Mouse (Mus musculus) spleen, adult 12 weeks (tissue): ENCODE results near the gene Pld5.

Source experiments
- DNase-seq: peaks from one replicate; pipeline ENCODE4 v3.0.0; 2022; ENCODE audit warnings: low spot score

The Pld5 gene

DNA sequence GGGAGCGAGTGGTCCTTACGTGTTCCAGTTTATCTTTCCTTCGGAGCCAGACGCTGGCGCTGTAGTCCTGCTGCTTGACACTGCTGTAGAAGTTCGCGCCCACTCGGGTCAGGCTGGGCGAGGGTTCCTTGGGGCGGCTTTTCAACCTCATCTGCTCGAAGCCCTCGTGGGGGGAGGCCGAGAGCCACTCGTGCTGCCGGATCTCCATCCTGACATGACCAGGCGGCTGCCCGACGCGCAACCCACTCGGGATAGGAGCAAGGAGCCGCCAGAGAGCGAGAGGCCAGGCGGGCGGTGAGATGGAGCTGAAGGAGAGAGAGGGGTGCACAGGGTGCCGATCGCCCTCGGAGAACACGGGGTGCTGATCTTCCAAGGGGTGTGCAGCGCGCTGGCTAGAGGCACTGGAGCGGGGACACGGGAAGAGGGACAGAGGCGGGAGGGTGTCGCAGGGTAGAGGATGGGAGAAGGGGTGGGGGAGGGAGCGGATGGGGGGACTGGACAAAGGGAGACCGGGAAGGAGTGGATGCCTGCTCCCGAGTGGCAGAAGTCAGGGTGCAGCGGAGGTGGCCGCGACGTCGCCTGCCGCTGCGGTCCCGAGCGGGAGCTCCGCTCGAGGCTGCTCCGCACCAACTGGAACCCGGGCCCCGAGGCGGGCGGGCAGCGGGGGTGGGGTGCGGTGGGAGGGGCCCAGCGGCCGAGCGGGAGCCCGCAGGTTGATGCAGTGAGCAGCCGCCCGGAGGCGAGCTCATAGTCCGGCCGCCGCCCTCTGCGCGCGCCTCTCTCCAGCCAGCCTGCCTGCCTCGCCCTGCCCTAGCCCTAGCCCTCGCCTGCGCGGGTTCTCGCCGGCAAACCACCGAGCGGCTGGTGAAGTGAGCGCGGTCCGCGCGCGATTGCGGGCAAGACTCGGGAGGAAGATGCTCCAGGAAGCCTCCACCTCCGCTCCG lies at the start of gene Pld5:
Gene Pld5, minus strand, starts transcription at position 646 of the 944 bp plus-strand sequence.
- DNase-seq, result no peak

DNA sequence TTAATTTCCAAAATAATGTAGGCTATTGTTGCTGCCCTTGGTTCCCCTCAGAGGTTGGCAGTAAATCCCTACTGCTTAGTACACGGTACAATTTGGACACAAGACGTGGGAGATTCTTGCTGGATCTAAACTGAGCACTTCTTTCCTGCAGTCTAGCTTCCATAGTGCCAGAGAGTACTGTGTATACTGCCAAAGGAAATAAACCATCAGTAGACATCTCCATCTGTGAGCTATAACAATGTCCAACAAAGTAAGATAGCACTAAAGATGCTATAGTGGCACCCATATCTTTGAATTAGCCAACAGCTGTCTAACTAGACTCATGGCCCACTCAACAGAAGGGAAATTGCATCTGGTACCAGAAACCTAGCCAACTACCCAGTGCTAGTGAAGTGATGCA lies 40.0 kb upstream of the Pld5 start:
- no peak for DNase-seq

DNA sequence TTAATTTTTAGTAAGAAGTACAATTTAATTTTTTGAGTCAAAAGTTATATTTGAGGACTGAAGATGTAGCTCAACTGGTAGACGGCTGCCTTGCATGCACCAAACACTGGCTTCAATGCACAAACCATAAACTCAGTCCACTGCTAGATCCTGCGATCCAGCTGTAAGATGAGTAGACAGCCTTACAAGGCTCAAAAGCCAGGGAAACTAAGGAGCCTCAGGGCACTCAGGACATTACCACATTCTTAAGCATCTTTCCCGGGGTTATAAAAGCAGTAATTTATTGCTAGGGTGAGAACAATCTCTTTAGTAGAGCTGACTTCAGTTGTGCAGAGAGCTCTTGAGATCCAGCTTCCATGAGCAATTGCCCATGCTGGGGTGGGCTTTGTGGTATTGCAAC lies 35.1 kb upstream of the Pld5 start:
- no peak for DNase-seq

DNA sequence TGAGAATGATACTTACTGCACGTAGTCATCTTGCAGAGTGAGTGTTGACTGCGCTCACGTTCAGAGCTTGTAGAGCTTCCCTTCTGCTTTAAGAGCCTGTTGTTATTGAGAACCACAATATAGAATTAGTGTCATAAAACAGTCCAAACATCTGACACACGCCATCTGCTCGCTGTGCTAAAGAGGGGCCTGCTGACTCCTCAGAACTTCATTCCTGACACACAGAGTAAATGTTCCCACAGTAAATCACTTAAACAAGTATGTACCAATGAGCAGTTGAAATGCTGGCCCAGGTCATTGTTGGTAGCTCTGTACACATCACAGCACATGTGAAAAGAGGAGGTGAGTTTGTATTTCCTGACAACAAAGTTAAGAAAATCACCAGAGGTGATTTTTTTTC lies 14.3 kb upstream of the Pld5 start:
- no peak for DNase-seq

DNA sequence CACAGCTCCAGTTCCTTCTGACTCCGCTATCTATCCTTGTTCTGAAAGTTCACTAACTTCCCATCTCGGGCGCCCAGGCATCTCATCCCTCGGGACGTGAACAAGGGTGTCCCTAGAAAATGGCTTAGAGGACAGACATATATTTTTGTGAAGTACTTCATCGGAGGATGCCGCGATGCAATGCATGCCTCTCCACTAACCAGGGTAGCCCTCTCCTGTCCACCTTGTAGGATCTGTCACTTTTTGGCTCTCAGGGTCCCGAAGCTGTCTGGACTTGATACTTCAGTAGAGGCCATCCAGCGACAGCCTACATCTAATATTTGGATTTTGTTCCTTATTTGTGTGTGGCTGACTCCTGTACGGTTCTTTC lies 484 bp upstream of the Pld5 start:
- DNase-seq, result no peak

DNA sequence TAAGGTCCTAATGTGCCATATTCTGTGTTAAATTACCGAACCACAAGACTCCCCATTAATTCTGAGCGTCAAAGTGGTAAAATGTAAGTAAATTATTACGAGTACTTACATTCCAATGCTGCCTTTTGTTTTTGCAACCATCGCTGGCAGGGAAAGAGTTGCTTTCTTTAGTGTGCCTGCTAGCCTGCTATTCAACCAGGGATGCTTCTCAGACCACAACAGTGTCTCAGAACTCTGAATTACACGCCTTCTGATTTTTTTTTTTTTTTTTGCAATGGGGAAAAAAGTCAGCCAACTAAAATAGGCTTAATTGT lies 26.4 kb downstream of the Pld5 start:
- DNase-seq, result no peak

DNA sequence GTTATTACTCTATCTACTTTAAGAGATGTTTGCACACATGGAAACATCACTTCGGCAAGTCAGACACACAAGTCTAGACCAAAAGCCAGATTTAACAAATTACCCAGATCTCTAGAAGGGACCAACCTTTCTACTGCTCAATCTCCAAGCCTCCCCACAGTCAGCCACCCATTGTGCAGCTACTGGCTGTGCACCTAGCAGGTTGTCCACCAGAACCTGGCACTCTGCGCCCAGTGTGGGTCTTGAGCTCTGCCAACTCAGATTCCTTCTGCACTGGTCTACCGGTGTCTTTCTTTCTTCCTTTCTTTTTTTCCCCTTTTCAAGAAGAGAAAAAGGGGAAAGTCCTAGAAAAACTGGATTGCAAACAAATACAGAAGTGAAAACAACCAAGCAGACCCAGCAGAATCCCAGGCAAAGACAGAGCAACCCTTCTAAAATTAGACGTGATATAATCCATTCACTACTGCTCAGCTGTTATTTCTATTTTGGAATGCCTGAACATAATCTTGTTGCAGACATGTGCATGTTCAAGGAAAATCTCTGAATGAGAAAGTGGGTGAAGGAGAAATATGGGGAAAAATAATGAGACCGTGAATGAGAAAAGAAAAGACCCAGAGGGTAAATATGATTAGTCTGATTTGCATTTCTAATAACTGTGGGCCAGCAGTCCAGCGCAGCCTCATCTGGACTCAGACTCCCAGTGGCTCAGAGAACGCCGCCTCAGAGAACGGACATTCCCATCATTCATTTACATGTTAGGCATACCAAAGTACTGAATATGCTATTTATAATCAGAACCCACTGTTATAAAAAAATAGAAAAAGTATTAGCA lies 27.0 kb downstream of the Pld5 start:
- DNase-seq, result no peak

DNA sequence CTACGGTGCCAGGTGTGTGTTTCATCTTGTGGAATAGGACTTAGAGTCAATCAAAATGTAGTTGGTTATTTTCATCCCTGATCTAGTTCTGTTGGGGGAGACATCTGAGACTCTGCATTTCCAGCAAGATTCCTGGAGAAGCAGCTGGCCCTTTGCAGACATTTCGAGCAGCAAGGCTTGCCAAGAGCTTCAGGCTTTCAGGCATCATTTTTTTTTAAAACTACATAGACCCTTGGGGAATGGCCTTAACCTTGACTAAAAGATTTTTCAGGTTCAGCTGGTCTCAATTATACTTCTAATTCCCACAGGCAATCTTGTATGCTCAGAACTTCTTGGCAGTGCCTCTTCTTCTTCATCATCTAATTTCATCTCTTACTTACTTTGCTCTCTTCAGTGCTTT lies 35.9 kb downstream of the Pld5 start:
- DNase-seq, result no peak

DNA sequence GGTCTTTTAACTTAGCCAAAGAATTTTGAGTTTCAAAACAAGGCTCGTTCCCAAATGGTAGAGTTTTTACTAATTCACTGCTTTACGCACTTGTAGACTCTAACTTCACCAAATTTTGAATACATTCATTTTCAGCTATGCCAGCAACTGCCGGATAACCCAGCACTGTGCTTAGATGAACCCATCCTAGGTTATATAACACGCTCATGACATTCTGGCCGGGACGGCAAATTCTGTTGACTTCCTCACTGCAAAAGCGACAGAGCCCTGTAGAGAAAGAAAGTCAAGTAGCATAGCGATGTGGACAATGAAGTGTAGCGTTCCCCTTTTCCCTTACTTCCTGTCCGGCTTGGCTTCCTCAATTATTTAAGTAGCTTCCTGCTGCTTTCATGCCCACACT lies 51.3 kb downstream of the Pld5 start:
- no peak for DNase-seq

DNA sequence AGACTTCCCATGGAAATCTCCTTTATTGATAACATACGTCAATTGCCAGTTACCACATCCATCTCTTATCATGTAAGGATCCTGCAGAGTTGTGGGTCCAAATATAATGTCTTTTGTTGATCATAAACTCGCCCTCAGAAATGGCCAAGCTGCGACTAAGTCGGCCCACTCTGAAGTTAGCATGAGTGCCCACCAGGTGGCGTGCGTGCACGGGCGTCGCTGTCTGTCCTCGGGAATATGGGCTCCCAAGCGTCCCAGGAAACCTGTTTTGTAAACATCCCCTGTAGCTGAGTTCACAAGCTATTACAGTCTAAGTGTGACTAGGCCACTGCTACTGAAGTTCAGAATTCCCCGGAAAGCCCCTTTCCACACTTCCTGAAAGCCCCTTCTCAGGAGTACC lies 51.9 kb downstream of the Pld5 start:
- no peak for DNase-seq

DNA sequence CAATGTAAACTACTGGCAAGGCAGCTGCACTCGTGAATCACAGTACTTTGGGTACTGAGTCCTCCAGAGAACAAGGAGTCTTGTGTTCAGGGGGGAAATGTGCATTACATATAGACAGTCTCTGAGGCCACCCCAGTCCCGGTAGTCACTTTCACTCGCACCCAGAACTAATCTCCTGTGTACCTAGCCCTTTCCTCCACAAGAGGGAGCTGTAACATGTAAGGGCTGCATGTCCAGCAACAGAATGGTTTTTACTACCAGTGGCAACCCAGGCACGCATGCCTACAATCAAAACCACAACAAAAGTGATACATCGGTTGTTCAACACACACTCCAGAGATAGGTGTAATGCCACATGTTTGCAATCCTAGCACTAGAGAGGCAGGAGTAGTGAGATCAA lies 56.9 kb downstream of the Pld5 start:
- DNase-seq, result no peak

DNA sequence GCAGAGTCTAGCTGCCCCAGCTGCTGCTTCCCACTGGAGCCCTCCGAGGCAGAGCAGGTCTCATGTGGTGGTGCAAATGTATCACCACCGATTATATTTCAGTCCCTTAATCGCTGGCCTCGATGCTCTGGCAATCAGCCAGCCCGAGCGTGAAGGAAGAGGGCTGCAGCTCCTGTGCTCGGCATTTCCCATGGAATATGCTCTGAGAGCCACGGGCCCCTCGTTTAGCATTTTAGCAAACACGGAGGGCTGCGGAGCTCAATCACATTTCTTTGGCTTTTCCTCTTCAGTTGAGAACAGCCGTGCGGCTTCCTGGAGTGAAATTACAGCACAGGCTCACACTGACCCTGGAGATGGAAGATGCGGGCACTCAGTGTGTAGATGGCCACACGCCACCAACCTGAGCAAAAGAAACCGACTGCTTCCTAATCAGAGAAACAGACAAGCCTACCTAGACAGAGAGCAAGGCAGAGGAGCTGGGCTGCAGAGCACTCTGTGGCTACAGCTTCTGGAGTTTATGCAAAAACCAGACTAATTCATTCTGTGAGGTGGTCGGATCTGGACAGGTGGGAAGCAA lies 61.4 kb downstream of the Pld5 start:
- no peak for DNase-seq

DNA sequence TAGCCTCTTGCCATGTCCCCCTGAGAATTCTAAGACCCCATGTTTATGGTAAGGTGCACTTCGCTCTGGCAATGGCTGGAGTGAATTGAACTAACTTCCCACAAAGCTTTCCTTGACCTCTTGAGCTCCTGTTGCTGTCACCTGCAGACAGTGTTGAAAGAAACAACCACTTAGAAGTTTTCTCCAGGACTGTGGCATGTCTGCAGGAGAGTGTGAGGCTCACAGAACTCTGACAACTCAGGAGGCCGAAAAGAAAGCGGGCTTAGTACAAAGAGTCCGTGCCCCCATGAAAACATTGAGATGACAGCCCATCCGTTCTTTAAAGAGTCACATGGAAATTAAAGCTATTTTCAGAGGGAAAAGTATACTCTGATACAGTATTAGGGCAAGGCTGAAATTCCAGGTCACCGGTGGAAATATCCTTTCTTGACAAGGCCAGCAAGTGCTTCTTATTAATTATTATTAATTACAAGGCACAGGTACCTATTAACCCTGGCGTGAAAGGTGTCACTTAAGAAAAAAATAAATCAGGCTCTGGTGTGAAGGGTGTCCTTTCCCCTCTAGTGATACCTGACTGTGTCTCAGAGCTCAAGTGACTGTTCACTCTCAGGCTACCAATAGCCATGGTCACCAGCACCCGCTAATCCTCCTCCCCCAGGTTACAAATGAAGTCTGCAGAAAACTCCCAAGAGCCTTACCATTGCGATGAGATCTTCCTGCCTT lies 62.0 kb downstream of the Pld5 start:
- DNase-seq, result no peak

DNA sequence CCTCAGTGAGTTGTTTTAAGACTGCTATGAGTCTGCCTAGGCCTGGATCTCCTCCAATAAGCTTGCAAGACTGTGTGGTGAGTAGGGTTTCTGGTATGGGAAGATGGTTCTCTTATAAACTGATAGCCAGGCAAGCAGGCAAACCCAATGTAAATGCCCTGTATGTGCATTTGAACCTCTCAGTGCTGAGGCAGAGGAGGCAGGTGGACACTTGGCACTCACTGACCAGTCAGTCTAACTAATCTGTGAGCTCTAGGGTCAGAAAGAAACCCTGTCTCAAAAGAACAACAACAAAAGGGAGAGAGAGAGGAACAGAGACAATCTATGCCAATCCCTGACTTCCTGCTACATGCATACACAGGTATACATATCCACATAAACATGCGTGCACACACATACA lies 64.3 kb downstream of the Pld5 start:
- DNase-seq, result no peak

DNA sequence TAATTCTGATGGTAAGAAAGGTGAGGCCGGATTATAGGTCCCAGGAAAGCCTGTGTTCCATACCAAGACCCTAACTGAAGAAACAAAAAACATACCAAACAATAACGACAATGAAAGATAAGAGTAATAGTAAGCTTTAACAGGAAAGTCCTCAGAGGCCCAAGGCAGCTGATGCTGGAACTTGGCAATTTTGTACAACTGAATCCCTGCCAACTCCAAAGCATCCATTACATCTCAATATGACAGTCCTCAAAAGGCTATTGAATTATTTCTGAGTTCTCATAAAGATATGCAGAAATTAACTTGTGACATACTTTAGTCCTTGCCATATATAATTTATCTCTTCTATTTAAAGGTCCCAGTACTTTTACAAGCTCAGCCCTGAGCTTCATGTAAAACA lies 67.1 kb downstream of the Pld5 start:
- no peak for DNase-seq

DNA sequence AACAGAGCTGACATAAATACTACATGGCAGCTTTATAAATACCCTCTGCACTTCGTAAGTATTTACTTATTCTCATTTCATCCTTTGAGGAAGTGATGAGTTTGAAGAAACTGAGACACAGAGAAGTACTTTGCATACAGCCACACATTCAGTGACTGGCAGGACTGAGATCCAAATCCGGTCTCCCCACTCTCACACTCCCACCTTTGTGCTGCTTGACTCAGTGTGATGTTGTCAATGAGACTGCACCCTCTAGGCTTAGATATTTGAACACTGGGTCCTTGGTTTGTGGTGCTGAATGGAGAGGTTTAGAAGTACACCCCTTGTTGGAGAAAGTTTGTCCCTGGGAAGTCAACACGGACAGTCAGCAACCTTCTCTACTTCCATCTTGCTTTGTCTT lies 72.8 kb downstream of the Pld5 start:
- DNase-seq, result no peak

DNA sequence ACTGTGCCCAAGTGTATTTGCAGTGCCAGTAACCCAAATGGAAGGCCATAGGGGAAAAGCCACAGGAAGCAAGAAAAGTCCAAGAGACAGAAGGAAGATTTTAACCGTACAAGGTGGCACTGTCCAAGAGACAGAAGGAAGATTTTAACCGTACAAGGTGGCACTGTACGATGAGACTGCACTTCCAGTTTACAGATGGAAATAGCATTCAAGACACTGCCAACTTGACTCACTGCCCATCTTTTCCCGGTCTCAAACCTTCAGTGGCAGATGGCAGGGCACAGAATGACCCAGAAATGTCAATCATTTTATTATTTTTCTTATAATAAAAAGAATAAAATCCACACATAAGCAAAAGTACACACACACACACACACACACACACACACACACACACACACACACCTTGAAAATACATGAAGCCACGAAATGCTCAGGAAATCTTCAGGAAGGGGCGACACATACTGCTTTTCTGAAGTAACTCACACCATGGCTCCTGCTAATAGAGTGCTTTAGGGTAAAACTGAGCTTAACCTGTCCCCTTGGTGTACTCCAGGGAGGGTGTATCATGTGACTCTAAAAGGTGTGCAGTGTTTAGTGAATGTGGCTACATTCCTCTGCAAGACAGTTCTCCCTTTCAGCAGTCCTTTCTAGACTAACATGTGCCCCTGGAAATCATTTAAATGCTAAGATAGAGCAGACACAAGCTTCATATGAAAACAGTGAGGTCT lies 77.9 kb downstream of the Pld5 start:
- no peak for DNase-seq

DNA sequence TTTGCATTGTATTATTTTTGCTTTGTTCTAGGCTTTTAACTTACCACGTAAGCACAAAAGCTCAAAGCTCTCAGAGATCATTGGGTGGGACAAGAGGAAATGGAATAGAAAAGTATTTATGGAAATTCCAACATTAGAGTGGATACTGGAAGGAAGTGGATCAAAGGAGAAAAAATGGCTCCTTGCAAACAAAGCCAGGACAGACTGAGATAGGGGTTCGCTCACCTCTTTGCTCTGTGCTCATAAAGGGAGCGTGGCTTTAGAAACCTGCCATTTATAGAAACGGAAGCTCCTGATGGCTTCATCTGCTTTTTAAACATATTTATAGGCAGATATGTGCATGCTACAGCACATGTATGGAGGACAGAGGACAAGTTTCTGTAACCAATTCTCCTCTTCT lies 78.8 kb downstream of the Pld5 start:
- DNase-seq, result no peak

DNA sequence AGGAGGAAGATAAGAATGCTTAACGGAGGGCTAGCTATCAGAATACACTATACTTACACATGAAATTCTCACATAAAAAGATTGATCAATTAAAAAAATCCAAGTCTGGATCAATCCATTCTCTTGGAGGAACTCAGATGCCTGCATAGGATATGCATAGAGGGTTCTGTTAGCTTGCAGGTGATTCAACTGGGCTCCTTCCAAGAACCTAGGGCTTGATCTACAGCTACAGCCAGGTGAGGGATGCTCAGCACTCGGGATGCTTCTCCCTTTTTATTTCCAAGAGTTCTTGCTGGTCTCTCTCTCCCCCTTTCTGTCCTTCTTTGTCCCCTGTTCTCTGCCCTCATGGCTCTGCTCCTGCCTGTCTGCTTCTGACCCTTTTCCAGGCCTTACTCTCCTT lies 80.4 kb downstream of the Pld5 start:
- DNase-seq, result no peak

DNA sequence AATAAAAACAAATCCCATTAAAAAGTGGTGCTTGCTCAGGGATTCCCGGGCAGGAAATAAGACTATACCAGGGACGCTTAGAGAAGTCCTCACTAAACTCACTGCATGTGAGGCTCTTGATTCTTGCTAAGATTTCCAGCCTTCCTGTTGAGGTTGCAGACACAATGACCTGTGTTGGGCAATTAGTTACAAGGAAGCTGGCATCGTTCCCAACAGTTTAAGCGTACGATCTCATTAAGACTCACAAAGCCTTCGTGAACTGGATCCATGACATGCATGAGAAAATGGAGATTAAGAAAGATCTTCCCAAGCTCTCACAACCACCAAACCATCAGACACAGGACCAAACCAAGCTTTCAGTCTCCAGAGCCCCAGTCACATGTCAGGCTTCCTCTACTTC lies 91.1 kb downstream of the Pld5 start:
- DNase-seq, result no peak

DNA sequence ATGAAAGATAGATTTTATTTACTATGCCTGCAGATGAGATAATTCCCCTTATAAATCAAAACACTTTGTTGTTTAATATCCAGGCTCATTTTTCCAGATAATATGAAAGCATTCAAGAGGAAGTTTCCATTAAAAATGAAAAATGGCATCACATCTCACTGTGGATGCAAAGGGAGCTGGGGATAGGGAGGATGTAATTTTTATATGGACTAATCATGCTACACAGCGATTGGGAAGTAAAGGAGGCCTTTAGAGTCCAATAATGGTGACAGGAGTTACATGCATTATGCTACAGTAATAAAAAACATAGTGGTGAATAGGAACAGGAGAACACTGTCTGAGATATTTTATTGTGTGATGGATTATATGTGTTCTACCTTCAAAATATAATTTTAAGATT lies 100.1 kb downstream of the Pld5 start:
- no peak for DNase-seq

DNA sequence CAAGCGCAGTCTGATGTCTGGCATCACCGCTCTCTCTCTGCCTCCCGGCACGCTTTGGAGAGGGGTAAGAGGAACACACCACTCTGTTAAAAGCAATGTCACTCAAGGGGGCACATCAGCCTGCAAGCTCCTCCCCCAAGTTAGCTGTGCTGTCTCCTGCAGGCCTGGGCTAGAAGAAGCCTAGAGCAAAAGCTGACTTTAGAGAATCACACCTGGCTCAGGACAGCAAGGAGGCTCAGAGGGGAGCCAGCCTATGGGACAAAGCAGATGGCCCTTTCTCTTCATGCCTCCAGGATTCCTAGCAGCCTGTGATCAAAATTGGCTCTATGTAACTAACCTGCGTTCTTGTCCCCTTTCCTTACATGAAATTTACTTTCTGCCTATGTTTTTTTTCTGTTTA lies 107.3 kb downstream of the Pld5 start:
- no peak for DNase-seq
